Mouse (Mus musculus) midbrain, embryonic 14.5 days (tissue): ENCODE measurements at regions not wholly inside any gene's neighbourhood (a gene's known extent, or its start where the extent isn't known, plus 50 kb on each side); places are given as distances from the start of the nearest gene placed in this dataset.

Experiments used
- ATAC-seq: fragments of 200-750 bp; cut with Nextera tagmentation; 2 replicates; pipeline ENCODE4 v1.8.0; 2017; ENCODE audit warnings: moderate number of reproducible peaks, moderate library complexity; ENCODE audit not compliant: low FRiP score, low TSS enrichment
- DNase-seq: peaks from one replicate; pipeline ENCODE4 v3.0.0-alpha.2; 2015
- H3K27ac ChIP-seq: fragments of 300-500 bp; sonication (generic); replicated peaks from 2 replicates; pipeline ENCODE4 v1.5.1; 2014; ENCODE audit warnings: mild to moderate bottlenecking, low read depth, low read length, moderate library complexity
- H3K27me3 ChIP-seq: fragments of 300-500 bp; sonication (generic); 2 replicates; pipeline ENCODE4 v1.6.1; 2014; ENCODE audit warnings: low read length, control low read depth, mixed read lengths; ENCODE audit not compliant: control insufficient read depth, insufficient read depth
- H3K36me3 ChIP-seq: fragments of 300-500 bp; sonication (generic); 2 replicates; pipeline ENCODE4 v1.6.1; 2014; ENCODE audit warnings: low read length, control low read depth; ENCODE audit not compliant: control insufficient read depth, insufficient read depth
- H3K4me1 ChIP-seq: fragments of 300-500 bp; sonication (generic); 2 replicates; pipeline ENCODE4 v1.6.1; 2014; ENCODE audit warnings: mild to moderate bottlenecking, antibody characterized with exemption, low read length, control low read depth; ENCODE audit not compliant: control insufficient read depth, insufficient read depth
- H3K4me2 ChIP-seq: fragments of 300-500 bp; sonication (generic); 2 replicates; pipeline ENCODE4 v1.6.1; 2014; ENCODE audit warnings: mild to moderate bottlenecking, low read length, moderate library complexity
- H3K4me3 ChIP-seq: fragments of 300-500 bp; sonication (generic); replicated peaks from 2 replicates; pipeline ENCODE4 v1.5.1; 2014; ENCODE audit warnings: low read depth, low read length
- H3K9ac ChIP-seq: fragments of 300-500 bp; sonication (generic); replicated peaks from 2 replicates; pipeline ENCODE4 v1.6.1; 2014; ENCODE audit warnings: mild to moderate bottlenecking, low read length, moderate library complexity
- H3K9me3 ChIP-seq: fragments of 300-500 bp; sonication (generic); 2 replicates; pipeline ENCODE4 v1.6.1; 2016; ENCODE audit warnings: low read length, control low read depth, mixed read lengths; ENCODE audit not compliant: control insufficient read depth
- whole genome bisulfite sequencing: fragments of 180-500 bp; shearing (Covaris S2); extraction: QIAGEN DNeasy Blood & Tissue Kit; methylation state at CpG from one replicate; pipeline ENCODE4 v1.1.7; 2014; 5-methylcytosine and 5-hydroxymethylcytosine counted together

GRCm38 (mm10) chr1:137514750-137515149 is 554.5 kb upstream of the Nr5a2 start:
- no peak for ATAC-seq
- Histone ChIP-seq H3K27ac (no peak overlapping the region), H3K4me3 (no peak overlapping the region), H3K36me3 (no peaks in the 10 kb centered on the region), H3K27me3 (no peaks in the 10 kb centered on the region), H3K9me3 (no peaks in the 10 kb centered on the region), H3K9ac (no peak overlapping the region), H3K4me1 (no peaks in the 10 kb centered on the region), H3K4me2 (no peak overlapping the region)
- WGBS = 77% methylated on average over 2 of the region's 2 CpGs
- peak; percentile 17 for DNase-seq

GRCm38 (mm10) chr1:137503704-137504422 is 543.6 kb upstream of the Nr5a2 start:
- DNase-seq (no peak), ATAC-seq (no peak)
- Histone ChIP-seq H3K9ac (no peak overlapping the region), H3K27me3 (no peaks in the 10 kb centered on the region), H3K4me3 (no peak overlapping the region), H3K36me3 (no peaks in the 10 kb centered on the region), H3K4me1 (no peaks in the 10 kb centered on the region), H3K9me3 (no peaks in the 10 kb centered on the region), H3K27ac (no peak overlapping the region), H3K4me2 (no peak overlapping the region)
- 83% methylated on average over 8 of the region's 8 CpGs for WGBS

- Histone ChIP-seq H3K27ac (no peak overlapping the region), H3K9me3 (no peaks in the 10 kb centered on the region), H3K4me2 (no peak overlapping the region), H3K27me3 (no peaks in the 10 kb centered on the region), H3K9ac (no peak overlapping the region), H3K36me3 (no peaks in the 10 kb centered on the region), H3K4me3 (no peak overlapping the region), H3K4me1 (no peaks in the 10 kb centered on the region)
- DNase-seq = no peak
- ATAC-seq = no peak
- 93% methylated on average over 5 of the region's 5 CpGs for WGBS
Observed at GRCm38 (mm10) chr1:137488226-137488625, 528.0 kb upstream of the Nr5a2 start.

DNA sequence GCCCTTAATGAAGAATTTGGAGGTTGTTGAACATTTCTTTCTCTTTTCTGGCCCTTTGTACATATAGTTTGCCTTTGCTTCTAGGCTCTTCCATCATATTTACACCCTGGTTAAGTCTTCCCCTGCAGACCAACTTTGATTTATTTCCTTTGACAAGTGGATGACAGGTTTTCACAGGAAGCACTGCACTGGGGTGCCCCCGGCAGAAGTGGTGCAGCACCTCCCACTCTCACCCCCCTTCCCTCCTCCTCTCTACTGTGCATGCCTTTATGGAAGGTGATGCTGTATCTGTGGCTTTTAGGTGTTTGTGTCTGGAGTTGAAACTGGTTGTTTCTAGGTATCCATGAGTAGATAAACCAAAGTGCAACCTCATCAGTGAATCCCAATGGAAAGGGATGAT is 518.2 kb upstream of the Nr5a2 start:
- H3K9ac ChIP-seq = no peak overlapping the region
- DNase-seq (no peak), ATAC-seq (no peak)
- no peaks in the 10 kb centered on the region for H3K36me3 ChIP-seq
- no peaks in the 10 kb centered on the region for H3K9me3 ChIP-seq
- H3K4me3 ChIP-seq = no peak overlapping the region
- no peak overlapping the region for H3K4me2 ChIP-seq
- no peaks in the 10 kb centered on the region for H3K27me3 ChIP-seq
- H3K4me1 ChIP-seq = no peaks in the 10 kb centered on the region
- WGBS = 64% methylated on average over 1 of the region's 1 CpGs
- H3K27ac ChIP-seq = no peak overlapping the region

DNA sequence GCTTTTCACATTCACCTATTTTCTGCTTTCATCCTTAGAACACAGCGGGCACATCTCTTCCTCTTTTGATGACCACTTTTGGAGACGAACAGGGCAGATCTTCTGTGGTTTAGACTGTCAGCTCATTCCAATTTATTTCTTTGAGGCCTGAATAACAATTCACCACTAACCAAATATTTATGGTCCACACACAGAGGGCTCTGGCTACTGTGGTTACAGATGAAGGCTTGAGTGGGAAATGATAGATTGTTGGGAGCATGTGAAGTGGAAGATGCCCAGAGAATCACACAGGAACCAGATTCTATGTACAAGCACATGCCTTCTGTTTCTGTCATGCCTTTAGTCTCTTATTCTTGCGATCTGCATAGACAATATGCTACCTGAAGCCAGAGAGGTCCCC is 517.0 kb upstream of the Nr5a2 start:
- no peak overlapping the region for H3K4me2 ChIP-seq
- WGBS = 90% methylated on average over 3 of the region's 3 CpGs

GRCm38 (mm10) chr1:137474858-137475257 is 514.6 kb upstream of the Nr5a2 start:
- H3K27me3 ChIP-seq = no peaks in the 10 kb centered on the region
- ATAC-seq (no peak), DNase-seq (no peak)

More for the DNA sequence above, 517.0 kb upstream of the Nr5a2 start:
- Histone ChIP-seq H3K36me3 (no peaks in the 10 kb centered on the region), H3K9ac (no peak overlapping the region), H3K27me3 (no peaks in the 10 kb centered on the region), H3K9me3 (no peaks in the 10 kb centered on the region), H3K4me1 (no peaks in the 10 kb centered on the region), H3K27ac (no peak overlapping the region), H3K4me3 (no peak overlapping the region)
- no peak for DNase-seq
- ATAC-seq = no peak

GRCm38 (mm10) chr1:137473800-137474685 is 513.8 kb upstream of the Nr5a2 start:
- ATAC-seq = no peak
- H3K27ac ChIP-seq = no peak overlapping the region
- 89% methylated on average over 4 of the region's 4 CpGs for WGBS

More at GRCm38 (mm10) chr1:137474858-137475257, 514.6 kb upstream of the Nr5a2 start:
- Histone ChIP-seq H3K27ac (no peak overlapping the region), H3K9me3 (no peaks in the 10 kb centered on the region), H3K4me3 (no peak overlapping the region), H3K4me2 (no peak overlapping the region), H3K36me3 (no peaks in the 10 kb centered on the region), H3K4me1 (no peaks in the 10 kb centered on the region), H3K9ac (no peak overlapping the region)
- 72% methylated on average over 4 of the region's 4 CpGs for whole genome bisulfite sequencing

GRCm38 (mm10) chr1:137464971-137465370 is 504.7 kb upstream of the Nr5a2 start:
- Histone ChIP-seq H3K27me3 (no peaks in the 10 kb centered on the region), H3K4me1 (no peaks in the 10 kb centered on the region), H3K9ac (no peak overlapping the region), H3K36me3 (no peaks in the 10 kb centered on the region), H3K9me3 (no peaks in the 10 kb centered on the region), H3K4me3 (no peak overlapping the region), H3K27ac (no peak overlapping the region), H3K4me2 (no peak overlapping the region)
- ATAC-seq = no peak
- no peak for DNase-seq
- 73% methylated on average over 5 of the region's 5 CpGs for WGBS

More at GRCm38 (mm10) chr1:137473800-137474685, 513.8 kb upstream of the Nr5a2 start:
- Histone ChIP-seq H3K4me3 (no peak overlapping the region), H3K4me1 (no peaks in the 10 kb centered on the region), H3K4me2 (no peak overlapping the region), H3K9ac (no peak overlapping the region), H3K27me3 (no peaks in the 10 kb centered on the region), H3K36me3 (no peaks in the 10 kb centered on the region), H3K9me3 (no peaks in the 10 kb centered on the region)
- no peak for DNase-seq
